Mouse (Mus musculus) MEL (cell line): ENCODE data around the gene Gm17545. TPM values are rescaled to one million over a fixed set of nuclear protein-coding genes. Genes with fewer than 3 reads are reported as not detected.

Source experiments
- DNase-seq: peaks from one replicate; pipeline ENCODE4 v3.0.0; 2011; ENCODE audit warnings: low read depth, low spot score
- H3K27ac ChIP-seq: 2 replicates; pipeline ENCODE4 v1.5.1; 2012; ENCODE audit warnings: low read depth, mild to moderate bottlenecking, control low read depth, low read length, moderate library complexity; ENCODE audit not compliant: control insufficient read depth
- H3K27me3 ChIP-seq, 2 experiments: fragments of 150-350 bp in 1 of 2; sonication (generic) in 1 of 2; 2 replicates each; pipeline ENCODE4 v1.6.1; 2012; ENCODE audit warnings: low read length in 2 of 2, mild to moderate bottlenecking in 2 of 2, improper control_type of control experiment in 1 of 2, moderate library complexity in 1 of 2; ENCODE audit not compliant: insufficient read depth in 2 of 2, control insufficient read depth in 1 of 2
- H3K36me3 ChIP-seq, 2 experiments: 2 replicates each; pipeline ENCODE4 v1.6.1; 2012 to 2014; ENCODE audit warnings: low read length in 2 of 2, improper control_type of control experiment in 1 of 2, inconsistent platforms in 1 of 2, mild to moderate bottlenecking in 1 of 2; ENCODE audit not compliant: insufficient read depth in 2 of 2, control insufficient read depth in 1 of 2
- H3K4me1 ChIP-seq, 2 experiments: fragments of 150-350 bp in 1 of 2; sonication (generic) in 1 of 2; 2 replicates each; pipeline ENCODE4 v1.6.1; 2012; ENCODE audit warnings: low read length in 2 of 2, improper control_type of control experiment in 1 of 2, mild to moderate bottlenecking in 1 of 2; ENCODE audit not compliant: insufficient read depth in 2 of 2, control insufficient read depth in 1 of 2
- H3K4me3 ChIP-seq, 2 experiments: fragments of 150-350 bp in 1 of 2; sonication (generic) in 1 of 2; 2 replicates each; pipeline ENCODE4 v1.5.1; 2012; ENCODE audit warnings: low read depth in 2 of 2, low read length in 2 of 2, mild to moderate bottlenecking in 2 of 2, moderate library complexity in 2 of 2, control low read depth in 1 of 2, improper control_type of control experiment in 1 of 2; ENCODE audit not compliant: control insufficient read depth in 1 of 2, insufficient read depth in 1 of 2
- H3K79me2 ChIP-seq: 2 replicates; pipeline ENCODE4 v1.6.1; 2012; ENCODE audit warnings: mild to moderate bottlenecking, low read length, moderate library complexity; ENCODE audit not compliant: control insufficient read depth, poor library complexity, insufficient read depth
- H3K9ac ChIP-seq: 2 replicates; pipeline ENCODE4 v1.6.1; 2012; ENCODE audit warnings: low read depth, mild to moderate bottlenecking, control low read depth, low read length, moderate library complexity; ENCODE audit not compliant: control insufficient read depth, poor library complexity, severe bottlenecking
- H3K9me3 ChIP-seq: fragments of 150-350 bp; sonication (generic); replicated peaks from 2 replicates; pipeline ENCODE4 v1.6.1; 2012; ENCODE audit warnings: mild to moderate bottlenecking, low read length, improper control_type of control experiment, moderate library complexity; ENCODE audit not compliant: insufficient read depth
- CHD2 ChIP-seq: IDR thresholded peaks from 2 replicates; pipeline ENCODE4 v1.6.1; 2011; ENCODE audit warnings: low read length, improper control_type of control experiment
- E2F4 ChIP-seq: IDR thresholded peaks from 2 replicates; pipeline ENCODE4 v1.6.1; 2011; ENCODE audit warnings: low read depth, low read length, improper control_type of control experiment, borderline replicate concordance
- EP300 ChIP-seq, 2 experiments: IDR thresholded peaks; 2 replicates each; pipeline ENCODE4 v1.6.1; 2011; ENCODE audit warnings: improper control_type of control experiment in 2 of 2, low read length in 2 of 2, low read depth in 1 of 2, mild to moderate bottlenecking in 1 of 2
- JUND ChIP-seq: IDR thresholded peaks from 2 replicates; pipeline ENCODE4 v1.6.1; 2011; ENCODE audit warnings: low read depth, mild to moderate bottlenecking, improper control_type of control experiment, low read length
- MAFK ChIP-seq: IDR thresholded peaks from 2 replicates; pipeline ENCODE4 v1.6.1; 2011; ENCODE audit warnings: low read depth, mild to moderate bottlenecking, low read length, improper control_type of control experiment, borderline replicate concordance
- MAZ ChIP-seq: IDR thresholded peaks from 2 replicates; pipeline ENCODE4 v1.6.1; 2012; ENCODE audit warnings: low read depth, mild to moderate bottlenecking, inconsistent platforms, low read length, improper control_type of control experiment
- MEF2A ChIP-seq: IDR thresholded peaks from 2 replicates; pipeline ENCODE4 v1.6.1; 2014; ENCODE audit warnings: low read depth, mild to moderate bottlenecking, inconsistent platforms, low read length, improper control_type of control experiment; ENCODE audit not compliant: poor library complexity, insufficient replicate concordance, severe bottlenecking; ENCODE audit errors: extremely low read depth
- MXI1 ChIP-seq: IDR thresholded peaks from 2 replicates; pipeline ENCODE4 v1.6.1; 2011; ENCODE audit warnings: mild to moderate bottlenecking, low read depth, low read length, improper control_type of control experiment
- MYC ChIP-seq: IDR thresholded peaks from 2 replicates; pipeline ENCODE4 v1.6.1; 2011; ENCODE audit warnings: low read depth, mild to moderate bottlenecking, low read length, improper control_type of control experiment, moderate library complexity
- NELFE ChIP-seq: IDR thresholded peaks from 2 replicates; pipeline ENCODE4 v1.6.1; 2011; ENCODE audit warnings: low read depth, low read length, improper control_type of control experiment
- POLR2AphosphoS2 ChIP-seq: IDR thresholded peaks from 2 replicates; pipeline ENCODE4 v1.6.1; 2011; ENCODE audit warnings: low read length, improper control_type of control experiment
- POLR2AphosphoS5 ChIP-seq: IDR thresholded peaks from 2 replicates; pipeline ENCODE4 v1.6.1; 2012; ENCODE audit warnings: low read depth, borderline replicate concordance, mild to moderate bottlenecking, inconsistent platforms, low read length, moderate library complexity, mixed read lengths
- SIN3A ChIP-seq: IDR thresholded peaks from 2 replicates; pipeline ENCODE4 v1.6.1; 2012; ENCODE audit warnings: low read length, improper control_type of control experiment, inconsistent platforms
- SMC3 ChIP-seq: IDR thresholded peaks from 2 replicates; pipeline ENCODE4 v1.6.1; 2011; ENCODE audit warnings: low read depth, low read length, improper control_type of control experiment
- TCF12 ChIP-seq: IDR thresholded peaks from 2 replicates; pipeline ENCODE4 v1.6.1; 2014; ENCODE audit warnings: low read depth, mild to moderate bottlenecking, inconsistent platforms, low read length, improper control_type of control experiment, moderate library complexity
- ZNF384 ChIP-seq: IDR thresholded peaks from 2 replicates; pipeline ENCODE4 v1.6.1; 2012; ENCODE audit warnings: low read depth, mild to moderate bottlenecking, inconsistent platforms, low read length, improper control_type of control experiment
- polyA plus RNA-seq, 2 experiments: library from polyadenylated mRNA; stranded (reverse) in 1 of 2; unstranded in 1 of 2; fragments of >175 nt in 1 of 2; fragments of >200 nt in 1 of 2; gene quantifications; 2 replicates each; pipeline versions ENCODE4 v1.2.1 to v1.2.4; 2012; ENCODE audit warnings: low replicate concordance in 2 of 2, low read depth in 1 of 2; ENCODE audit not compliant: insufficient read length in 2 of 2, insufficient read depth in 1 of 2, missing spikeins in 1 of 2
- total RNA-seq: library from RNA; depleted of rRNA; stranded (reverse); fragments of 300-350 nt; gene quantifications from 2 replicates; pipeline ENCODE4 v1.2.3, GENCODE M21; 2012

The Gm17545 gene
- total and polyA plus RNA-seq, 3 experiments: not detected

GRCm38 (mm10) chr9:22430315-22430840 lies 23.7 kb upstream of the Gm17545 start (continued):
- TF ChIP-seq MAZ: peak; percentile 33; the same call in 1 of the 2 replicates
- no peak for TF ChIP-seq SMC3
- 0 out of 2 replicates have a peak, but pooled peaks have one; percentile 37 for TF ChIP-seq TCF12
- TF ChIP-seq EP300 (IDR thresholded peaks at IDR 0.05; ENCODE audit: low read depth in 1 of 2, low read length in 2 of 2): 0 out of 4 replicates have a peak, but pooled peaks of 1 of the 2 experiments have one; percentile 28
- no peak for TF ChIP-seq MAFK
- no peak for TF ChIP-seq CHD2
- TF ChIP-seq MYC: no peak
- TF ChIP-seq, all 39 proteins: peak for 6

- TF ChIP-seq MEF2A (no peak), MXI1 (no peak), JUND (no peak), MAZ (no peak), TCF12 (no peak), SIN3A (no peak), NELFE (0 out of 2 replicates have a peak, but pooled peaks have one; percentile 28)
- H3K4me3 ChIP-seq: no peak overlapping the region
- H3K79me2 ChIP-seq: no peaks in the 10 kb centered on the region
- no peak overlapping the region for H3K9ac ChIP-seq
- no peak for DNase-seq
- H3K9me3 ChIP-seq: no peaks in the 10 kb centered on the region
- H3K27ac ChIP-seq: no peak overlapping the region
- peaks cover 20 to 21% of the 10 kb centered on the region in 2 experiments for H3K4me1 ChIP-seq
- H3K36me3 ChIP-seq: peaks cover 0 to 24% of the 10 kb centered on the region in 2 experiments; a peak in 2 of 4 replicates
- H3K27me3 ChIP-seq: no peaks in the 10 kb centered on the region
These were observed 20.9 kb upstream of the Gm17545 start for GRCm38 (mm10) chr9:22433221-22433620.

GRCm38 (mm10) chr9:22434101-22434500 lies 20.0 kb upstream of the Gm17545 start:
- Histone ChIP-seq H3K9me3 (no peaks in the 10 kb centered on the region), H3K79me2 (no peaks in the 10 kb centered on the region), H3K27me3 (no peaks in the 10 kb centered on the region), H3K4me3 (no peak overlapping the region), H3K27ac (no peak overlapping the region), H3K4me1 (peaks cover 12% of the 10 kb centered on the region in 2 experiments), H3K36me3 (peaks cover 0 to 17% of the 10 kb centered on the region in 2 experiments; a peak in 2 of 4 replicates), H3K9ac (no peak overlapping the region)
- TF ChIP-seq E2F4 (no peak), MXI1 (no peak), MAZ (no peak), MEF2A (no peak), POLR2AphosphoS2 (no peak), POLR2AphosphoS5 (no peak), ZNF384 (no peak), EP300 (IDR thresholded peaks at IDR 0.05; ENCODE audit: low read depth in 1 of 2, low read length in 2 of 2) (no peak)
- DNase-seq: no peak
